In genomic region chr5:112228240-112229076, GRCm38 (mm10) we compare ENCODE assay signal across 8 mouse cellular contexts. TPM values are rescaled to one million over a fixed set of nuclear protein-coding genes. Genes with fewer than 3 reads are reported as not detected.
A peak's percentile ranks its signal among the peaks of the same experiment; 100 is the strongest.
DNase-seq lines count a peak whose midpoint lies in the region; ATAC-seq and TF ChIP-seq lines count a peak whose summit lies in the region.

No protein-coding gene starts in this region.

- no peaks in the 10 kb centered on the region; the same call in 1 of the 2 replicates for H3K27me3 ChIP-seq in testis, adult 2 months (ENCODE audit: control insufficient read depth, insufficient read depth, low read length)
- H3K27me3 ChIP-seq in neural tube, embryonic 11.5 days (ENCODE audit: control insufficient read depth, insufficient read depth, low read length) = peaks cover 14% of the 10 kb centered on the region
- H3K27me3 ChIP-seq in thymus, adult 2 months (ENCODE audit: control insufficient read depth, insufficient read depth, low read length) = peaks cover 19% of the 10 kb centered on the region

- H3K4me3 ChIP-seq in testis, adult 2 months (ENCODE audit: control insufficient read depth, low read depth, low read length) = peak overlapping the region; percentile 43
- H3K4me3 ChIP-seq in neural tube, embryonic 11.5 days (ENCODE audit: low read depth, low read length) = peak overlapping the region; percentile 71
- H3K4me3 ChIP-seq in thymus, adult 2 months (ENCODE audit: control insufficient read depth, insufficient read depth, low read length) = no peak overlapping the region

- peaks cover 9% of the 10 kb centered on the region for H3K4me1 ChIP-seq in testis, adult 2 months (ENCODE audit: control insufficient read depth, insufficient read depth, low read length)
- H3K4me1 ChIP-seq in neural tube, embryonic 11.5 days (ENCODE audit: control insufficient read depth, insufficient read depth, low read length) = peaks cover 31% of the 10 kb centered on the region
- H3K4me1 ChIP-seq in thymus, adult 2 months (replicated peaks; ENCODE audit: control insufficient read depth, insufficient read depth, low read length) = no peaks in the 10 kb centered on the region

- WGBS in neural tube, embryonic 11.5 days = under 1% methylated on average over 56 of the region's 57 CpGs
- WGBS in thymus, adult 2 months = 3% methylated on average over 57 of the region's 57 CpGs

- H3K27ac ChIP-seq in testis, adult 2 months (ENCODE audit: control insufficient read depth, insufficient read depth, low read depth, low read length) = no peak overlapping the region
- peak overlapping the region; percentile 98 for H3K27ac ChIP-seq in neural tube, embryonic 11.5 days (ENCODE audit: low read depth, low read length)
- H3K27ac ChIP-seq in thymus, adult 2 months (ENCODE audit: control insufficient read depth, insufficient read depth, low read length) = no peak overlapping the region

- no peak for TF ChIP-seq CTCF in testis, adult 2 months (IDR thresholded peaks at IDR 0.05; ENCODE audit: control insufficient read depth, insufficient read depth, insufficient replicate concordance, low read depth, low read length)
- TF ChIP-seq CTCF in thymus, adult 2 months (IDR thresholded peaks at IDR 0.05; ENCODE audit: borderline replicate concordance, control insufficient read depth, extremely low read depth, insufficient read depth, low read length, poor library complexity) = no peak

- H3K9me3 ChIP-seq in neural tube, embryonic 11.5 days (ENCODE audit: control insufficient read depth, low read length) = no peaks in the 10 kb centered on the region

- peak overlapping the region; percentile 91 for H3K9ac ChIP-seq in neural tube, embryonic 11.5 days (ENCODE audit: low read length)

- H3K36me3 ChIP-seq in testis, adult 2 months (ENCODE audit: control insufficient read depth, insufficient read depth, low read length) = no peaks in the 10 kb centered on the region
- H3K36me3 ChIP-seq in neural tube, embryonic 11.5 days (ENCODE audit: control insufficient read depth, insufficient read depth, low read length) = no peaks in the 10 kb centered on the region
- no peaks in the 10 kb centered on the region for H3K36me3 ChIP-seq in thymus, adult 2 months (ENCODE audit: control insufficient read depth, insufficient read depth, low read length)

- peak; percentile 79 for ATAC-seq in neural tube, embryonic 11.5 days (ENCODE audit: insufficient read depth, low FRiP score, low TSS enrichment)

- DNase-seq in cerebellum, postnatal 10 days = peak; percentile 87 to 91
- no peak for DNase-seq in cerebellum, adult 9-10 months
- DNase-seq in testis, postnatal 10 days (ENCODE audit: low spot score) = no peak
- peak; percentile 71 to 77 for DNase-seq in layer of hippocampus, postnatal 36 days
- DNase-seq in neural tube, embryonic 11.5 days (ENCODE audit: low spot score) = peak; percentile 89
- DNase-seq in thymus, adult 2 months = no peak
- no peak for DNase-seq in spleen, adult 18-20 months

- peak overlapping the region; percentile 87 for H3K4me2 ChIP-seq in neural tube, embryonic 11.5 days (ENCODE audit: low read depth)

- TF ChIP-seq POLR2A in testis, adult 2 months (IDR thresholded peaks at IDR 0.05; ENCODE audit: control insufficient read depth, low read depth, low read length) = no peak
- TF ChIP-seq POLR2A in thymus, adult 2 months (IDR thresholded peaks at IDR 0.05; ENCODE audit: control insufficient read depth, extremely low read depth, insufficient read depth, low read length, poor library complexity) = no peak

RNA-seq across cellular contexts. Expression of gene Cryba4, which starts 23.9 kb away (rescaled TPM):
- polyA plus RNA-seq in testis, adult 2 months (2012; rRNA removed) = 0.61 and 5.2 TPM in 2 replicates
- total RNA-seq in layer of hippocampus, postnatal 36 days (2021) = under 1 TPM in 1 of 2 experiments, not detected in 1; 0.97 TPM
- 0.53 and 1.3 TPM in 2 replicates for polyA plus RNA-seq in neural tube, embryonic 11.5 days (2014; fragmentation: Nextera tagmentation; extraction: Ambion mirVana)
- polyA plus RNA-seq in thymus, adult 2 months (2012; rRNA removed) = 0.41 and 3.1 TPM in 2 replicates

RNA-seq across cellular contexts. Expression of gene Crybb1, which starts 27.2 kb away (rescaled TPM):
- polyA plus RNA-seq in testis, adult 2 months (2012; rRNA removed) = 0.28 and 0.41 TPM in 2 replicates
- total RNA-seq in layer of hippocampus, postnatal 36 days (2021) = 1 to 10 TPM; 4.9 to 6.6 TPM
- 0.53 and 0.90 TPM in 2 replicates for polyA plus RNA-seq in neural tube, embryonic 11.5 days (2014; fragmentation: Nextera tagmentation; extraction: Ambion mirVana)
- 0.15 and 0.40 TPM in 2 replicates for polyA plus RNA-seq in thymus, adult 2 months (2012; rRNA removed)

RNA-seq across cellular contexts. Expression of gene Tpst2, which starts 48.0 kb away (rescaled TPM):
- 6.6 and 8.3 TPM in 2 replicates for polyA plus RNA-seq in testis, adult 2 months (2012; rRNA removed)
- total RNA-seq in layer of hippocampus, postnatal 36 days (2021) = 10 to 100 TPM; 37.1 to 43.4 TPM
- 28.6 and 30.0 TPM in 2 replicates for polyA plus RNA-seq in neural tube, embryonic 11.5 days (2014; fragmentation: Nextera tagmentation; extraction: Ambion mirVana)
- 62.7 and 63.5 TPM in 2 replicates for polyA plus RNA-seq in thymus, adult 2 months (2012; rRNA removed)

Comparison
In these comparisons a context has a peak if more than half of its experiments do, and no peak if none do; other contexts are left out.
1. DNase-seq: peak in cerebellum, postnatal 10 days (2 of 2), layer of hippocampus, postnatal 36 days (2 of 2) and neural tube, embryonic 11.5 days (single experiment); none in cerebellum, adult 9-10 months (single experiment), testis, postnatal 10 days (single experiment), thymus, adult 2 months (single experiment) and spleen, adult 18-20 months (0 of 2).